Mouse (Mus musculus) CH12.LX (cell line): ENCODE data around the gene Wdr34. TPM values are rescaled to one million over a fixed set of nuclear protein-coding genes. Genes with fewer than 3 reads are reported as not detected.

Experiments
- DNase-seq: peaks from one replicate; pipeline ENCODE4 v3.0.0-alpha.2; 2013; ENCODE audit errors: extremely low read depth
- H3K27ac ChIP-seq: 2 replicates; pipeline ENCODE4 v1.5.1; 2012; ENCODE audit warnings: low read depth, mild to moderate bottlenecking, control low read depth, moderate library complexity; ENCODE audit not compliant: insufficient read depth
- H3K27me3 ChIP-seq: replicated peaks from 2 replicates; pipeline ENCODE3; 2012; ENCODE audit warnings: inconsistent platforms
- H3K36me3 ChIP-seq, 2 experiments: replicated peaks in 1 of 2; 2 replicates each; pipeline versions ENCODE3 to v1.6.1; 2012; ENCODE audit warnings: inconsistent platforms in 1 of 2, low read length in 1 of 2, mild to moderate bottlenecking in 1 of 2, mixed read lengths in 1 of 2, moderate library complexity in 1 of 2; ENCODE audit not compliant: control insufficient read depth in 1 of 2, insufficient read depth in 1 of 2
- H3K4me1 ChIP-seq, 2 experiments: 2 replicates each; pipeline ENCODE4 v1.6.1; 2012; ENCODE audit warnings: inconsistent platforms in 1 of 2, moderate library complexity in 1 of 2; ENCODE audit not compliant: insufficient read depth in 2 of 2, control insufficient read depth in 1 of 2
- H3K4me2 ChIP-seq: 2 replicates; pipeline ENCODE4 v1.6.1; 2012; ENCODE audit warnings: low read depth, mild to moderate bottlenecking, control low read depth; ENCODE audit not compliant: poor library complexity, insufficient read depth, severe bottlenecking
- H3K4me3 ChIP-seq, 3 experiments: fragments of 150-350 bp in 1 of 3; sonication (generic) in 1 of 3; replicated peaks in 1 of 3; 2 replicates each; pipeline versions ENCODE3 to v1.5.1; 2011 to 2012; ENCODE audit warnings: low read depth in 2 of 3, low read length in 2 of 3, mild to moderate bottlenecking in 2 of 3, moderate library complexity in 2 of 3, control low read depth in 1 of 3, improper control_type of control experiment in 1 of 3, inconsistent platforms in 1 of 3, mixed read lengths in 1 of 3; ENCODE audit not compliant: poor library complexity in 1 of 3
- H3K79me2 ChIP-seq: replicated peaks from 2 replicates; pipeline ENCODE4 v1.6.1; 2012; ENCODE audit warnings: mild to moderate bottlenecking, moderate library complexity; ENCODE audit not compliant: control insufficient read depth, poor library complexity, insufficient read depth, severe bottlenecking; ENCODE audit errors: extremely low read depth
- H3K9ac ChIP-seq: 2 replicates; pipeline ENCODE4 v1.6.1; 2012; ENCODE audit warnings: low read depth, mild to moderate bottlenecking, control low read depth, moderate library complexity; ENCODE audit not compliant: insufficient read depth
- H3K9me3 ChIP-seq: replicated peaks from 2 replicates; pipeline ENCODE3; 2012; ENCODE audit warnings: low read length, inconsistent platforms, mixed read lengths
- BHLHE40 ChIP-seq: IDR thresholded peaks from 2 replicates; pipeline ENCODE4 v1.6.1; 2011; ENCODE audit warnings: mild to moderate bottlenecking, low read depth, low read length, improper control_type of control experiment
- CHD1 ChIP-seq: IDR thresholded peaks from 2 replicates; pipeline ENCODE4 v1.6.1; 2012; ENCODE audit warnings: low read depth, low read length, improper control_type of control experiment, inconsistent platforms
- CHD2 ChIP-seq: IDR thresholded peaks from 2 replicates; pipeline ENCODE4 v1.6.1; 2011; ENCODE audit warnings: low read length, improper control_type of control experiment
- E2F4 ChIP-seq: IDR thresholded peaks from 2 replicates; pipeline ENCODE4 v1.6.1; 2011; ENCODE audit warnings: low read depth, low read length, improper control_type of control experiment; ENCODE audit not compliant: insufficient replicate concordance
- ELF1 ChIP-seq: IDR thresholded peaks from 2 replicates; pipeline ENCODE4 v1.6.1; 2014; ENCODE audit warnings: low read depth, mild to moderate bottlenecking, inconsistent platforms, low read length, improper control_type of control experiment
- EP300 ChIP-seq: IDR thresholded peaks from 2 replicates; pipeline ENCODE4 v1.6.1; 2011; ENCODE audit warnings: low read length, improper control_type of control experiment
- ETS1 ChIP-seq: conservative IDR thresholded peaks from 2 replicates; pipeline ENCODE4 v1.6.1; 2012; ENCODE audit warnings: low read depth, mild to moderate bottlenecking, inconsistent platforms, low read length, improper control_type of control experiment, moderate library complexity
- GABPA ChIP-seq: IDR thresholded peaks from 2 replicates; pipeline ENCODE4 v1.6.1; 2012; ENCODE audit warnings: low read depth, low read length, improper control_type of control experiment, inconsistent platforms; ENCODE audit not compliant: insufficient replicate concordance
- IRF4 ChIP-seq: IDR thresholded peaks from 2 replicates; pipeline ENCODE4 v1.6.1; 2014; ENCODE audit warnings: low read depth, mild to moderate bottlenecking, inconsistent platforms, low read length, improper control_type of control experiment
- JUN ChIP-seq: IDR thresholded peaks from 2 replicates; pipeline ENCODE4 v1.6.1; 2011; ENCODE audit warnings: low read depth, mild to moderate bottlenecking, low read length, improper control_type of control experiment, moderate library complexity; ENCODE audit not compliant: insufficient read depth
- JUND ChIP-seq: conservative IDR thresholded peaks from 2 replicates; pipeline ENCODE4 v1.6.1; 2011; ENCODE audit warnings: low read depth, low read length, improper control_type of control experiment
- KAT2A ChIP-seq: IDR thresholded peaks from 2 replicates; pipeline ENCODE4 v1.6.1; 2012; ENCODE audit warnings: low read length, improper control_type of control experiment, inconsistent platforms; ENCODE audit not compliant: insufficient replicate concordance
- MAFK ChIP-seq: IDR thresholded peaks from 2 replicates; pipeline ENCODE4 v1.6.1; 2011; ENCODE audit warnings: low read length, improper control_type of control experiment; ENCODE audit not compliant: insufficient replicate concordance
- MAX ChIP-seq: IDR thresholded peaks from 2 replicates; pipeline ENCODE4 v1.6.1; 2011; ENCODE audit warnings: low read length, improper control_type of control experiment
- MAZ ChIP-seq: IDR thresholded peaks from 2 replicates; pipeline ENCODE4 v1.6.1; 2012; ENCODE audit warnings: low read depth, mild to moderate bottlenecking, inconsistent platforms, low read length, improper control_type of control experiment, moderate library complexity
- MEF2A ChIP-seq: IDR thresholded peaks from 2 replicates; pipeline ENCODE4 v1.6.1; 2014; ENCODE audit warnings: low read depth, mild to moderate bottlenecking, inconsistent platforms, low read length, improper control_type of control experiment, borderline replicate concordance
- MXI1 ChIP-seq: IDR thresholded peaks from 2 replicates; pipeline ENCODE4 v1.6.1; 2011; ENCODE audit warnings: mild to moderate bottlenecking, low read depth, low read length, improper control_type of control experiment
- MYC ChIP-seq: IDR thresholded peaks from 2 replicates; pipeline ENCODE4 v1.6.1; 2011; ENCODE audit warnings: low read depth, mild to moderate bottlenecking, improper control_type of control experiment, low read length
- NELFE ChIP-seq: IDR thresholded peaks from 2 replicates; pipeline ENCODE4 v1.6.1; 2011; ENCODE audit warnings: low read depth, low read length, improper control_type of control experiment
- NRF1 ChIP-seq: IDR thresholded peaks from 2 replicates; pipeline ENCODE4 v1.6.1; 2014; ENCODE audit warnings: low read depth, mild to moderate bottlenecking, inconsistent platforms, low read length, improper control_type of control experiment, moderate library complexity
- PAX5 ChIP-seq: IDR thresholded peaks from 2 replicates; pipeline ENCODE4 v1.6.1; 2012; ENCODE audit warnings: low read length, inconsistent platforms, mixed read lengths
- POLR2A ChIP-seq: IDR thresholded peaks from 2 replicates; pipeline ENCODE4 v1.6.1; 2011; ENCODE audit warnings: low read depth, mild to moderate bottlenecking, improper control_type of control experiment, low read length
- RAD21 ChIP-seq: IDR thresholded peaks from 2 replicates; pipeline ENCODE4 v1.6.1; 2011; ENCODE audit warnings: low read depth, mild to moderate bottlenecking, low read length, improper control_type of control experiment, moderate library complexity
- RCOR1 ChIP-seq: conservative IDR thresholded peaks from 2 replicates; pipeline ENCODE4 v1.6.1; 2012; ENCODE audit warnings: low read depth, mild to moderate bottlenecking, inconsistent platforms, low read length, improper control_type of control experiment
- SIN3A ChIP-seq: IDR thresholded peaks from 2 replicates; pipeline ENCODE4 v1.6.1; 2012; ENCODE audit warnings: low read length, improper control_type of control experiment, inconsistent platforms
- TBP ChIP-seq: conservative IDR thresholded peaks from 2 replicates; pipeline ENCODE4 v1.6.1; 2011; ENCODE audit warnings: low read depth, low read length, improper control_type of control experiment
- TCF12 ChIP-seq: IDR thresholded peaks from 2 replicates; pipeline ENCODE4 v1.6.1; 2014; ENCODE audit warnings: low read depth, mild to moderate bottlenecking, inconsistent platforms, low read length, improper control_type of control experiment
- ZC3H11A ChIP-seq: IDR thresholded peaks from 2 replicates; pipeline ENCODE4 v1.6.1; 2012; ENCODE audit warnings: low read depth, mild to moderate bottlenecking, inconsistent platforms, low read length, improper control_type of control experiment
- ZNF384 ChIP-seq: IDR thresholded peaks from 2 replicates; pipeline ENCODE4 v1.6.1; 2012; ENCODE audit warnings: low read depth, low read length, improper control_type of control experiment, inconsistent platforms
- dilution Hi-C: fragments of 300-500 bp; cut with MboI; formaldehyde crosslinking; loops from 2 replicates; pipeline ENCODE4 v1.14.3; 2020; ENCODE audit warnings: low sequenced_read_pairs; ENCODE audit not compliant: extremely low pct_unique_long_range_greater_than_20kb, extremely low pct_ligation_motif_present
- in situ Hi-C: fragments of 300-500 bp; cut with MboI; formaldehyde crosslinking; loops from 3 replicates; pipeline ENCODE4 v1.14.3; 2019; ENCODE audit warnings: low sequenced_read_pairs, low pct_ligation_motif_present, low pct_unique_long_range_greater_than_20kb, mixed read lengths
- polyA plus RNA-seq: library from polyadenylated mRNA; unstranded; fragments of >175 nt; gene quantifications from 2 replicates; pipeline ENCODE4 v1.2.1, GENCODE M21; 2012; ENCODE audit warnings: low read depth; ENCODE audit not compliant: insufficient read length
- total RNA-seq, 2 experiments: library from RNA; depleted of rRNA; stranded (reverse); fragments of 300-350 nt in 1 of 2; fragments of >200 nt in 1 of 2; gene quantifications; 2 replicates each; pipeline ENCODE4 v1.2.3; 2012 to 2014

Wdr34 gene
- total and polyA plus RNA-seq, 3 experiments, result 24.7 to 28.0 (median 26.5) TPM

GRCm38 (mm10) chr2:30062249-30063093 is 13.8 kb upstream of the Wdr34 start (continued):
- TF ChIP-seq KAT2A (no peak), GABPA (no peak), MAZ (0 out of 2 replicates have a peak, but pooled peaks have one; percentile 41), RAD21 (no peak), RCOR1 (no peak), POLR2A (peak; percentile 72), TBP (peak; percentile 19; the same call in 1 of the 2 replicates), SIN3A (peak; percentile 88), MXI1 (peak; percentile 96), JUND (no peak), MAFK (no peak), MAX (peak; percentile 95), NRF1 (no peak), PAX5 (no peak), ZC3H11A (no peak), ETS1 (0 out of 2 replicates have a peak, but pooled peaks have one; percentile 17), E2F4 (no peak), NELFE (peak; percentile 76), ZNF384 (no peak), JUN (peak; percentile 3; the same call in 1 of the 2 replicates), CHD1 (no peak; the same call in 1 of the 2 replicates), IRF4 (peak; percentile 43; the same call in 1 of the 2 replicates)

GRCm38 (mm10) chr2:30061215-30062166 is 12.8 kb upstream of the Wdr34 start:
- Histone ChIP-seq H3K9me3 (peaks cover 2% of the 10 kb centered on the region), H3K79me2 (peaks cover 38% of the 10 kb centered on the region), H3K27me3 (no peaks in the 10 kb centered on the region), H3K9ac (peak overlapping the region; percentile 68), H3K4me2 (peak overlapping the region; percentile 81), H3K27ac (peak overlapping the region; percentile 53), H3K4me3 (peak overlapping the region; percentile 79 to 91 (median 79)), H3K36me3 (peaks cover 0 to 5% of the 10 kb centered on the region in 2 experiments), H3K4me1 (peaks cover 3 to 17% of the 10 kb centered on the region in 2 experiments; a peak in 2 of 4 replicates)
- dilution Hi-C loops (no loop called here), in situ Hi-C loops (no loop called here)
- DNase-seq, result peak; percentile 83
- TF ChIP-seq MAZ (peak; percentile 82; the same call in 1 of the 2 replicates), NELFE (no peak; the same call in none of the 2 replicates), TBP (peak; percentile 75; the same call in 1 of the 2 replicates), IRF4 (no peak), MAFK (no peak), TCF12 (no peak), EP300 (no peak), JUND (no peak), SIN3A (peak; percentile 82), MAX (peak; percentile 88), RCOR1 (no peak), RAD21 (no peak), GABPA (no peak), ELF1 (0 out of 2 replicates have a peak, but pooled peaks have one; percentile 28), CHD2 (peak; percentile 77), JUN (no peak), MYC (peak; percentile 84), MEF2A (0 out of 2 replicates have a peak, but pooled peaks have one; percentile 34), ZNF384 (no peak), KAT2A (no peak), MXI1 (peak; percentile 95), PAX5 (no peak), BHLHE40 (peak; percentile 82)
